Mouse (Mus musculus): ENCODE data around the gene Ptpre. TPM values are rescaled to one million over a fixed set of nuclear protein-coding genes. Genes with fewer than 3 reads are reported as not detected.
"Not testable (repeated sequence)": the region's sequence is repeated elsewhere in the genome, so short reads cannot be mapped to it uniquely, and the experiment has no call there.

Ptpre gene
- total and polyA plus RNA-seq, 2 experiments from 2014 or later = 2.0 to 4.0 TPM

DNA sequence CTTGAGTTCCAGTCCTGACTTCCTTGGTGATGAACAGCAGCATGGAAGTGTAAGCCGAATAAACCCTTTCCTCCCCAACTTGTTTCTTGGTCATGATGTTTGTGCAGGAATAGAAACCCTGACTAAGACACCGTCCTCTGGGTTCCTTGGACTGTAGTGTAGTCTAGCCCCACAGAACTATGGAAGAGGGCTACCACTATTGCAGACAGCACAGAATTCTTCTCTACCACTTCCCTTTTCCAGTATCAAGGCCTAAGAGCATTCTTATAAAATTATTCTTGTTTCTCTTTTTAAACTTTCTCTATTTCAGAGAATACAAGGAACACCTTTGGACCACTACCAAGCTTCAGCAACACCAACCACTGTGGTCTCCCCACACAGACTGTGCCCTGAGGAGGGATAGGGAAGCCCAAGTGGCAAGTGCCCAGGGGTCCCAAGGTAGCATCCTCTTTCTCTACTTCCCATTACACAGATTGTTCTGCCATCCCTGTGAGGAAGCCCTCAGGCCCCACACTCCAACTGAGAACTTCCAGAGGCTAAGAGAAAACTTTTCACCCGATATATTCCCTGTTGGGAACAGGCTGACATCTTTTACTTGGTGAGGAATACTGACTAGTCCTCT, 38.6 kb upstream of the Ptpre start:
- Histone ChIP-seq H3K9ac (replicated peaks; ENCODE audit: low read depth, low read length) (no peak overlapping the region), H3K4me2 (ENCODE audit: low read depth, low read length) (no peak overlapping the region), H3K27me3 (ENCODE audit: control insufficient read depth, insufficient read depth, low read length) (no peaks in the 10 kb centered on the region), H3K4me3 (ENCODE audit: low read depth, low read length) (no peak overlapping the region), H3K27ac (ENCODE audit: low read depth) (no peak overlapping the region), H3K4me1 (ENCODE audit: control insufficient read depth, insufficient read depth) (no peaks in the 10 kb centered on the region), H3K36me3 (replicated peaks; ENCODE audit: control insufficient read depth, insufficient read depth, low read length) (no peaks in the 10 kb centered on the region), H3K9me3 (replicated peaks; ENCODE audit: control insufficient read depth, low read length) (no peaks in the 10 kb centered on the region)
- WGBS = 67% methylated on average over 2 of the region's 3 CpGs
- no peak for DNase-seq (ENCODE audit: low spot score)
- ATAC-seq (ENCODE audit: insufficient read depth, low read depth) = no peak
- TF ChIP-seq CTCF (IDR thresholded peaks at IDR 0.05; ENCODE audit: low read depth) (no peak), EP300 (IDR thresholded peaks at IDR 0.05; ENCODE audit: low read depth) (no peak)

GRCm38 (mm10) chr7:135499403-135499802, 37.9 kb upstream of the Ptpre start:
- Histone ChIP-seq H3K27me3 (ENCODE audit: control insufficient read depth, insufficient read depth, low read length) (no peaks in the 10 kb centered on the region), H3K9me3 (replicated peaks; ENCODE audit: control insufficient read depth, low read length) (no peaks in the 10 kb centered on the region), H3K4me2 (ENCODE audit: low read depth, low read length) (no peak overlapping the region), H3K36me3 (replicated peaks; ENCODE audit: control insufficient read depth, insufficient read depth, low read length) (no peaks in the 10 kb centered on the region), H3K4me3 (ENCODE audit: low read depth, low read length) (no peak overlapping the region), H3K27ac (ENCODE audit: low read depth) (no peak overlapping the region), H3K9ac (replicated peaks; ENCODE audit: low read depth, low read length) (no peak overlapping the region), H3K4me1 (ENCODE audit: control insufficient read depth, insufficient read depth) (no peaks in the 10 kb centered on the region)
- DNase-seq (ENCODE audit: low spot score) = no peak
- 23% methylated on average over 2 of the region's 2 CpGs for WGBS
- 0 out of 2 replicates have a peak, but pooled peaks have one; percentile 7 for TF ChIP-seq CTCF (IDR thresholded peaks at IDR 0.05; ENCODE audit: low read depth)
- TF ChIP-seq EP300 (IDR thresholded peaks at IDR 0.05; ENCODE audit: low read depth) = no peak
- ATAC-seq (ENCODE audit: insufficient read depth, low read depth) = no peak

- not testable (repeated sequence) for H3K9ac ChIP-seq (replicated peaks; ENCODE audit: low read depth, low read length); H3K4me1 ChIP-seq (ENCODE audit: control insufficient read depth, insufficient read depth); H3K27me3 ChIP-seq (ENCODE audit: control insufficient read depth, insufficient read depth, low read length); DNase-seq (ENCODE audit: low spot score); H3K4me3 ChIP-seq (ENCODE audit: low read depth, low read length); H3K36me3 ChIP-seq (replicated peaks; ENCODE audit: control insufficient read depth, insufficient read depth, low read length); H3K9me3 ChIP-seq (replicated peaks; ENCODE audit: control insufficient read depth, low read length); ATAC-seq (ENCODE audit: insufficient read depth, low read depth); H3K27ac ChIP-seq (ENCODE audit: low read depth); H3K4me2 ChIP-seq (ENCODE audit: low read depth, low read length)
- 84% methylated on average over 5 of the region's 5 CpGs for WGBS
Observed at GRCm38 (mm10) chr7:135506506-135506905, 30.8 kb upstream of the Ptpre start.

- Histone ChIP-seq H3K36me3 (replicated peaks; ENCODE audit: control insufficient read depth, insufficient read depth, low read length) (no peaks in the 10 kb centered on the region), H3K27ac (ENCODE audit: low read depth) (no peak overlapping the region), H3K4me2 (ENCODE audit: low read depth, low read length) (no peak overlapping the region), H3K4me1 (ENCODE audit: control insufficient read depth, insufficient read depth) (no peaks in the 10 kb centered on the region), H3K9ac (replicated peaks; ENCODE audit: low read depth, low read length) (no peak overlapping the region), H3K9me3 (replicated peaks; ENCODE audit: control insufficient read depth, low read length) (no peaks in the 10 kb centered on the region), H3K27me3 (ENCODE audit: control insufficient read depth, insufficient read depth, low read length) (no peaks in the 10 kb centered on the region), H3K4me3 (ENCODE audit: low read depth, low read length) (no peak overlapping the region)
- TF ChIP-seq CTCF (IDR thresholded peaks at IDR 0.05; ENCODE audit: low read depth) (no peak), EP300 (IDR thresholded peaks at IDR 0.05; ENCODE audit: low read depth) (no peak)
- ATAC-seq (ENCODE audit: insufficient read depth, low read depth) = no peak
- no peak for DNase-seq (ENCODE audit: low spot score)
- 71% methylated on average over 4 of the region's 4 CpGs for WGBS
Observed at GRCm38 (mm10) chr7:135508602-135509001, 28.7 kb upstream of the Ptpre start.

- TF ChIP-seq EP300 (IDR thresholded peaks at IDR 0.05; ENCODE audit: low read depth) = no peak
- TF ChIP-seq CTCF (IDR thresholded peaks at IDR 0.05; ENCODE audit: low read depth) = no peak
- H3K4me3 ChIP-seq (ENCODE audit: low read depth, low read length) = no peak overlapping the region
- DNase-seq (ENCODE audit: low spot score) (no peak), ATAC-seq (ENCODE audit: insufficient read depth, low read depth) (no peak)
- H3K36me3 ChIP-seq (replicated peaks; ENCODE audit: control insufficient read depth, insufficient read depth, low read length) = no peaks in the 10 kb centered on the region
- H3K9ac ChIP-seq (replicated peaks; ENCODE audit: low read depth, low read length) = no peak overlapping the region
- no peaks in the 10 kb centered on the region for H3K9me3 ChIP-seq (replicated peaks; ENCODE audit: control insufficient read depth, low read length)
- H3K27me3 ChIP-seq (ENCODE audit: control insufficient read depth, insufficient read depth, low read length) = no peaks in the 10 kb centered on the region
- H3K27ac ChIP-seq (ENCODE audit: low read depth) = no peak overlapping the region
- 69% methylated on average over 3 of the region's 3 CpGs for WGBS
- H3K4me1 ChIP-seq (ENCODE audit: control insufficient read depth, insufficient read depth) = no peaks in the 10 kb centered on the region
- no peak overlapping the region for H3K4me2 ChIP-seq (ENCODE audit: low read depth, low read length)
Observed at GRCm38 (mm10) chr7:135509272-135509671, 28.0 kb upstream of the Ptpre start.

DNA sequence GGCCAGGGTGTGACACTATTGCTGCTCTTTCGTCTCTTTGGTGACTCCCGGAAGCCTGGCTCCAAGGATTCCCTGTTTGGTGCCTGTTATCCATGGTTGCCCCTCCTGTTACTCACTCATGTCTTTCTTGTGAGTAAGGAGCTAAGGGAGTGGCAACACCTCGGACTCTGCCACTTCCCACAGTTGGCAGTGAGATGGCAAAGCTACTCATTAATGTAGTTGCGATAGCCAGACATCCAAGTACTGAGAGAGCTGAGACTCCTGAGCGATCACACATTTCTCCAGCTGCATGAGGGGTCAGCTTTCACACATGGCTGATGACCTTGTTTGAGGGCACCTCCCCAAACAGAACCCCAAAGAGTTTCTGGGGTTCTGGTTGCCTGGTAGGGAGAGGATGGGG, 26.9 kb upstream of the Ptpre start:
- Histone ChIP-seq H3K9me3 (replicated peaks; ENCODE audit: control insufficient read depth, low read length) (no peaks in the 10 kb centered on the region), H3K27ac (ENCODE audit: low read depth) (no peak overlapping the region), H3K4me2 (ENCODE audit: low read depth, low read length) (no peak overlapping the region), H3K4me3 (ENCODE audit: low read depth, low read length) (no peak overlapping the region), H3K4me1 (ENCODE audit: control insufficient read depth, insufficient read depth) (no peaks in the 10 kb centered on the region), H3K27me3 (ENCODE audit: control insufficient read depth, insufficient read depth, low read length) (no peaks in the 10 kb centered on the region), H3K36me3 (replicated peaks; ENCODE audit: control insufficient read depth, insufficient read depth, low read length) (no peaks in the 10 kb centered on the region), H3K9ac (replicated peaks; ENCODE audit: low read depth, low read length) (no peak overlapping the region)
- ATAC-seq (ENCODE audit: insufficient read depth, low read depth) (no peak), DNase-seq (ENCODE audit: low spot score) (no peak)
- no peak for TF ChIP-seq EP300 (IDR thresholded peaks at IDR 0.05; ENCODE audit: low read depth)
- no peak for TF ChIP-seq CTCF (IDR thresholded peaks at IDR 0.05; ENCODE audit: low read depth)
- WGBS = 76% methylated on average over 5 of the region's 5 CpGs

Measured in heart, postnatal 0 days (tissue).